Mouse (Mus musculus) left cerebral cortex, postnatal 36 days (tissue): ENCODE data around the gene Haus7. TPM values are rescaled to one million over a fixed set of nuclear protein-coding genes. Genes with fewer than 3 reads are reported as not detected.
"Not testable (repeated sequence)": the region's sequence is repeated elsewhere in the genome, so short reads cannot be mapped to it uniquely, and the experiment has no call there.

ENCODE experiments used
- DNase-seq, 2 experiments: peaks; one replicate each; pipeline ENCODE4 v3.0.0; 2021 to 2022; ENCODE audit warnings: low spot score in 2 of 2, mixed read lengths in 1 of 2
- intact Hi-C: fragments of 180-260 bp; cut with DNase I; formaldehyde crosslinking; loops from one replicate; pipeline ENCODE4 v1.15.1; 2025
- total RNA-seq, 2 experiments: library from RNA; stranded (reverse); gene quantifications; 2 replicates each; pipeline ENCODE4 v1.2.3; 2021

Haus7 gene
- 1 to 10 TPM; 6.7 to 8.9 TPM for total RNA-seq

- peak; percentile 88 to 89 for DNase-seq
- intact Hi-C loops, result no loop called here
Measured at GRCm38 (mm10) chrX:73458877-73459392, at the start of gene Haus7. TSS of gene Haus7 (minus strand) at chrX:73459044.

- intact Hi-C loops, result no loop called here
Measured at GRCm38 (mm10) chrX:73506577-73506976, 47.7 kb upstream of the Haus7 start.

DNA sequence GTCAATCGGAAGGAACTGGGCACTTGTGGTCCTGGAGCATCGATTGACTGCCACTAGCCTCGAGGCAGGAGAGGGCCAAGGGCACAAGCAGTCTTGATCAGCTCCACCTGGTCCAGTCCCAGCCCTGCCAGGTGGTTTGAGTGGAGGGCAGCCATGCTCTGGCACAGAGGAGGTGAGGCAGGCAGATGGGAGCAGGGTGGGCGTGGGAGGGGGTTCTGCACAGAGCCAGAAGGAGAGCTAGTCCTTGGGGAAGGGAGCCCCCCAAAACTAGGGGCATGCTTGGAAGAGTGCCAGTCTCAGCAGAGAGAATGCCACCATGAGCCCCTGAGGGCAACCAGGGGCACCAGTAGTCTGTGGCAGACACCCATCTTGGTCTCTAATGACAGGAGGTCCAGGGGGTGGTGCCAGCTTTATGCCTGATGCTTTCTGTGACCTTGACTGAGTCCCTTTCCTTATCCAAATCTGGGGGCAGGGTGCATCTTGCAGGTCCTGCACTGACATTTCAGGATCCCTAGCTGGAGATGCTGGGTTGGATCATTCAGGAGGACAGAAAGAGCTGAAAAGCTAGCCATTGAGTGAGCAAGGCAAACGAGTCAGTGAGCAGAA is 46.4 kb upstream of the Haus7 start:
- intact Hi-C loops, result no loop called here
- no peak for DNase-seq

More at GRCm38 (mm10) chrX:73506577-73506976, 47.7 kb upstream of the Haus7 start:
- DNase-seq, result no peak

- DNase-seq, result no peak
- intact Hi-C loops, result loop anchor here (10.0 kb wide), 1 partner anchor 152 kb away; the partner anchor contains the start of gene Zfp275
Measured at GRCm38 (mm10) chrX:73496746-73497145, 37.9 kb upstream of the Haus7 start.

DNA sequence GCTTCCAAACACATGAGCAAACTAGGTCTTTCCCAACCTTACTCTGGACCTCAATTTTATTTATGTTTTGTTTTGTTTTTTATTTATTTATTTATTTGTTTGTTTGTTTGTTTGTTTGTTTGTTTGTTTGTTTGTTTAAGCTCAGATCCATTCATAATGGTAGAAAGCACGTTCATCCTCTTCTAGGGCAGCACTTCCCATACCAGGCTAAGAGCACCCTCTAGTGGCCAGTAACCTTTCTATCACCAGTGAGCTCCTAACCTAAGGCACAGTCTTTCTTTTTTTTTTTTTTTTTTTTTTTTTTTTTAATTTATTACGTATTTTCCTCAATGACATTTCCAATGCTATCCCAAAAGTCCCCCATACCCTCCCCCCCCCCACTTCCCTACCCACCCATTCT is 34.7 kb upstream of the Haus7 start:
- intact Hi-C loops, result loop anchor here (5.0 to 10.0 kb wide), 2 partner anchors 149 to 181 kb away; partner anchors contain the start of gene Zfp275
- DNase-seq, result not testable (repeated sequence)

DNA sequence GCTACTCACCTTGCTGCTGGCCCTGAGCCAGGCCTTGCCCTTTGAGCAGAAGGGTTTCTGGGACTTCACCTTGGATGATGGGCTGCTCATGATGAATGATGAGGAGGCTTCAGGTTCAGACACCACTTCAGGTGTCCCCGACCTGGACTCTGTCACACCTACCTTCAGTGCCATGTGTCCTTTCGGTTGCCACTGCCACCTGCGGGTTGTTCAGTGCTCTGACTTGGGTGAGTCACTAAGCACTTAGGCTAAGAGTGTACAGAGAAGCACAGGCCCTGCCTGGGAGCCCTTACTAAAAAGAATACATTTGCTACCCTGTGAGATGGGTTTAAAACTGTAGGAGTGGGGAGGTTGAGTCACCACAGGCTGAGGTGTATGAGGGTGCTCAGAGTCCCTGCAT is 32.0 kb upstream of the Haus7 start:
- DNase-seq, result no peak
- intact Hi-C loops, result loop anchor here (5.0 to 10.0 kb wide), 2 partner anchors 146 to 179 kb away; partner anchors contain the start of gene Zfp275

- intact Hi-C loops, result loop anchor here (5.0 to 10.0 kb wide), 2 partner anchors 145 to 178 kb away; partner anchors contain the start of gene Zfp275
- no peak for DNase-seq
Measured at GRCm38 (mm10) chrX:73490186-73490585, 31.3 kb upstream of the Haus7 start.

GRCm38 (mm10) chrX:73486920-73487319 is 28.1 kb upstream of the Haus7 start:
- no peak for DNase-seq
- intact Hi-C loops, result no loop called here

- no peak for DNase-seq
- intact Hi-C loops, result no loop called here
Measured at GRCm38 (mm10) chrX:73484870-73485269, 26.0 kb upstream of the Haus7 start.

DNA sequence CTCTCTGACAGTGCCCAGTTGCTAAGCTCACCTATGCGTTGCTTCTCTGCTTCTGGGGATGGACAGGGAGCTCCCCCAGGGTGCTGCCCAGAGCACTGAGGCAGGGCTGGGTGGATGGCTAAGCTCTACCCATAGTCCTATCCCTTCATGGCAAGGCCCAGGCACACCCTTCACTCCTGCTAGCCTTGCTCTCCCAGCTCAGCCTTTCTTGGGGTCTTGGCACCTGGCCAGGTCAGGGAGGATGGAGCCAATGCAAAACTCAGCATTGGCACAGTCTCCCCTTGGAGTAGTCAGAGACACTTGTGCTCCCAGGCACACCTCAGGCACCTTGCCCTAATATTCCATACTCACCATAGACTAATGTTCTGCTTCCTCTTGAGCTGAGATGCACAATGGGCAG is 25.2 kb upstream of the Haus7 start:
- no peak for DNase-seq
- intact Hi-C loops, result no loop called here

GRCm38 (mm10) chrX:73483484-73483810 is 24.6 kb upstream of the Haus7 start, which contains the start of gene Bgn:
TSS of gene Bgn (plus strand) at chrX:73483602.
- intact Hi-C loops, result no loop called here
- DNase-seq, result no peak

DNA sequence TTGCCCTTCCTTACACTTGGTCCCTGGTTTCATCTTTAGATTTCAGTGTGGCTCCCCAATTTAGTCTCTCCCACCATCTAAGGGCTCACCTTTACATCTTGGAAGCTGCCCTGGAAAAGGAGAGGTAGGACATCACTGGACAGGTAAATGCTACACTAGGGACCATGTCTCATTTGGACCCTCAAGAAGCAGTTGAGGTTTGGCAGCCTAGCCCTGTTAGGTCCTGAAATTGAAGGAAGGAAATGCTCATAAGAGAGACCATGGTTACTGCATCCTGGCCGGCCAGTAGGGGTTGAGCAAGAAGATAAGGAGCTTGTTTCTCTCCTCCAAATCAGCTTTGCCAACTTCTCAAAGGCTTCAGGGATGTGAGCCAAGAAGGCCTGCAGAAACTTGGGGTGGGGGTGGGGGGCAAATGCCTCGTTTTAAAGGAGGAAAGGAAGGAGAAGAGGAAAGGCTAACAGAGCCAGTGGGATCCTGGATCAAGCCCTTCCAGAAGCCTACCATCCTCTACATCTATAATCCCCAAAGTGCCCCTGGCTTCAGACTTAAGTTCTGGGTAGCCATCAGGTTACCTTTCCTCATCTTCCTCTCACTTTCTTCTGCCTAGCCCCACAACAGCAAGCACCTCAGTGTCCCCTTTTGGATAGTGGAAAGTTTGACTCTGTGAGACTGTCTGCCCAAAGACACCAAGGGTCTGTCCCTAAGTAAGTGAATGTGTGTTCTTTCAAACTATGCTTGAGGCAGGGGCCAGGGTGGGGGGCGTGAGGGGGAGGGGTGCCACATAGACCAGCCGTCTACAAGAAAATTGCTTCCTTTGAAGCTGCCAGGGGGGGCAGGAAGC is 24.0 kb upstream of the Haus7 start:
- intact Hi-C loops, result no loop called here

GRCm38 (mm10) chrX:73480334-73480733 is 21.5 kb upstream of the Haus7 start:
- no peak for DNase-seq

More for the DNA sequence above, 24.0 kb upstream of the Haus7 start:
- DNase-seq, result no peak

GRCm38 (mm10) chrX:73479656-73480055 is 20.8 kb upstream of the Haus7 start:
- intact Hi-C loops, result no loop called here
- no peak for DNase-seq

More at GRCm38 (mm10) chrX:73480334-73480733, 21.5 kb upstream of the Haus7 start:
- intact Hi-C loops, result no loop called here

DNA sequence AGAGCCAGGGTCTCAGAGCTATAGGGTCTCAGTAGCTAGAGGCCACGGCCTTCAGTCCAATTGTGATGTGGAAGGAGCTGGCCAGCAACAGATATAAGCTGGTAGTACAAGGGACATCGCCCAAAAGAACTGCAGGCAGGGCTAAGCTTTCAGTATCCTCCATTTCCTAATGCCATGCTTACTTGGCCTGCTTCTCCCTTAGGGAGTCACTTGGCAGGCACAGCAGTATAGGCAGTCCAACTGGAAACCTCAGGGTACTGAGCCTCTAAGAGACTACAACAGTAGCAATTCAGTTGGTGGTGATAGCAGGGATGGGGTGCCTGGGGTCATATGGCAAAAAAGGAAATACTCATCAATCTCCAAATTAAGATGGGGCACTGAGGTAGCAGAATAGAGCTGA is 18.7 kb upstream of the Haus7 start:
- DNase-seq, result no peak
- intact Hi-C loops, result no loop called here

- DNase-seq, result no peak
- intact Hi-C loops, result no loop called here
Measured at GRCm38 (mm10) chrX:73476621-73477020, 17.8 kb upstream of the Haus7 start.

DNA sequence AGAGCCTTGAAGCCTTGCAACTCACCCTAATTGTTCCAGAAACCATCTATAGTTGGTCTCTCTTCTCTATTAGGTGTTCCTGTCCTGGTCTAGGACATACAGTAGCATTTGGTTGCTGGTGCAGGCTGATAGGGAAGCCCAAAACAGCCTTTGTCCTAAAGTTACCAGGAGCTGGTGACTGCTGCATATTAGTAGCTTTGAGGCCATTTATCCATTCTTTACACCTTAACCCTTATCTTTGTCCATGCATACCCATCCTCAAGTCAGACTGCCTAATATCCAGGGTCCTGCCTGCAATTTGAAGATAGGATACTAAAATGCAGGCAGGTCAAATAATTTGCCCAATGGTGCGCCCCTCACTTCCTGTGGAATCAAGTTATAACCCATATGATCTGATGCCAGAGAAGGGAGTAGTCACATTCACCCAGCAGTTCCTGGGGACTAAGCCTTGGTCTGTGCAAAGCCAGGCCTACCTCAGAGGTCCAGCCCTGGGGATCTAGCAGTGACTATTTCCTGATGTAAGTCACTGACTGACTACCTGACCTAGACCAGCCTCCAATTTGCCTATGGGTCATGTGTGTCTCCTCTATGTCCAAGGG is 16.9 kb upstream of the Haus7 start:
- intact Hi-C loops, result no loop called here

DNA sequence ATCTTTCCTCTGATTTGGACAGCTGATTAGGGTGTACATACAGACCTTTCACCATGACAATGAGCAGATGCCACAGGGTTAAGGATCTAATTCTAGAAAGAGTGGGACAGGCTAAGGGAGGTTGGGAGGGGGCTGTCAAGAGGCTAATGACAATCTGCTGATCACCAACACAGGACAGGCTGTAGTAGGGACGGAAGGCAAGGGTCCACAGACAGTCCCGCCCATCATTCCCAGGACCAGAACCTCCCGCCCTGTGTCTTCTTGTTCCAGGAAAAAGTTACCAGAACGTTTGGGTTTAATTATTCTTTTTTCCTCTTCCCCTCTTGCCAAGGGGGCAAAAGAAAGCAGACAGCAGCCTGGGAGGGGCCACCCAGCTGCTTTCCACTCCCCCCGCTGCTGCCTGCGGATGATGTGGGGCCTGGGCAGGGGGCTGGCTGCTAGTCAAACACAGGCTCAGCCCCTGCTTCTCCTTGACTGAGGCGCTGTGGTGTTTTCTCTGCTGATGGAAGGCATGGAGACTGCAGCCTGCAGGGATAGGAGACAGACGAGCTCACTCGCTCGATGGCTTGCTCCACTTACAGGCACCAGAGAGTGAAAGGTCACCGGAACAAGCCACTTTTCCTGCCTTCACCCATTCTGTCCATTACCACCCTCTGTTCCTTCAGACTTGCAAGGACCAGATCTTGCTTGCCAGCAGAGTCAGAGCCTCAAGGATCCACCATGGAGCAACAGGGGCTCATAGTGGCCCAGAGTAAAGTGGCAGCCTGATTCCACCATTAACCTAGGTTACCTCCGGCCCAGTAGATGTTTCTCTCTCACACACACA is 15.7 kb upstream of the Haus7 start:
- no peak for DNase-seq
- intact Hi-C loops, result no loop called here

More for the DNA sequence above, 16.9 kb upstream of the Haus7 start:
- no peak for DNase-seq

GRCm38 (mm10) chrX:73471764-73472163 is 12.9 kb upstream of the Haus7 start:
- intact Hi-C loops, result no loop called here

More at GRCm38 (mm10) chrX:73471764-73472163, 12.9 kb upstream of the Haus7 start:
- DNase-seq, result no peak
